In genomic region chr5:114805436-114806350, GRCm38 (mm10) we compare ENCODE assay signal across 9 mouse cellular contexts. TPM values are rescaled to one million over a fixed set of nuclear protein-coding genes. Genes with fewer than 3 reads are reported as not detected.
DNase-seq lines count a peak whose midpoint lies in the region; ATAC-seq lines count a peak whose summit lies in the region.
"Had no signal": no experiment of that assay in that cellular context is flagged by ENCODE, and none has a peak within 500 bp of the region (broad histone marks: within the 10 kb centered on the region; RNA-seq: fewer than 3 reads in every experiment).

No protein-coding gene starts in this region.

- no peak overlapping the region for H3K4me2 ChIP-seq in embryonic facial prominence, embryonic 13.5 days
- peak overlapping the region; percentile 17 for H3K4me2 ChIP-seq in heart, embryonic 14.5 days (ENCODE audit: low read length)
- H3K4me2 ChIP-seq in liver, embryonic 15.5 days: peak overlapping the region; percentile 54

- peaks cover 29% of the 10 kb centered on the region for H3K4me1 ChIP-seq in embryonic facial prominence, embryonic 13.5 days
- peaks cover 52% of the 10 kb centered on the region for H3K4me1 ChIP-seq in embryonic facial prominence, embryonic 10.5 days
- peaks cover 18 to 27% of the 10 kb centered on the region in 2 experiments for H3K4me1 ChIP-seq in heart, embryonic 14.5 days (ENCODE audit: control insufficient read depth in 2 of 2, insufficient read depth in 2 of 2, low read length in 2 of 2)
- peaks cover 61% of the 10 kb centered on the region for H3K4me1 ChIP-seq in liver, embryonic 15.5 days (replicated peaks)

- no peak for DNase-seq in embryonic facial prominence, embryonic 10.5 days (ENCODE audit: low spot score)
- DNase-seq in 416B (ENCODE audit: low read depth): peak; percentile 85
- peak; percentile 28 to 42 for DNase-seq in thymus, postnatal 36 days
- no peak for DNase-seq in urinary bladder, postnatal 25 days (ENCODE audit: low spot score)
- no peak for DNase-seq in left cerebral cortex, adult 11 months (ENCODE audit: low spot score)

- no peaks in the 10 kb centered on the region for H3K27me3 ChIP-seq in embryonic facial prominence, embryonic 13.5 days
- H3K27me3 ChIP-seq in embryonic facial prominence, embryonic 10.5 days (replicated peaks; ENCODE audit: low read depth, poor library complexity, severe bottlenecking): no peaks in the 10 kb centered on the region
- no peaks in the 10 kb centered on the region for H3K27me3 ChIP-seq in heart, embryonic 14.5 days (ENCODE audit: control insufficient read depth, insufficient read depth, low read length)
- no peaks in the 10 kb centered on the region for H3K27me3 ChIP-seq in liver, embryonic 15.5 days

- H3K9me3 ChIP-seq in embryonic facial prominence, embryonic 13.5 days: no peaks in the 10 kb centered on the region
- no peaks in the 10 kb centered on the region for H3K9me3 ChIP-seq in embryonic facial prominence, embryonic 10.5 days
- no peaks in the 10 kb centered on the region for H3K9me3 ChIP-seq in heart, embryonic 14.5 days (ENCODE audit: control insufficient read depth, low read length)
- H3K9me3 ChIP-seq in liver, embryonic 15.5 days (replicated peaks): no peaks in the 10 kb centered on the region

- ATAC-seq in embryonic facial prominence, embryonic 13.5 days (ENCODE audit: insufficient number of reproducible peaks, insufficient read depth, low FRiP score, low TSS enrichment, low read depth): no peak
- ATAC-seq in heart, embryonic 14.5 days (ENCODE audit: insufficient number of reproducible peaks, insufficient read depth, low FRiP score, low read depth): no peak
- ATAC-seq in liver, embryonic 15.5 days (ENCODE audit: insufficient read depth): no peak

- H3K27ac ChIP-seq in embryonic facial prominence, embryonic 13.5 days: peak overlapping the region; percentile 72; the same call in 1 of the 2 replicates
- no peak overlapping the region for H3K27ac ChIP-seq in embryonic facial prominence, embryonic 10.5 days (replicated peaks)
- H3K27ac ChIP-seq in heart, embryonic 14.5 days (replicated peaks in 1 of 2; ENCODE audit: control insufficient read depth in 1 of 2, insufficient read depth in 1 of 2, low read depth in 2 of 2, low read length in 2 of 2): peak overlapping the region; percentile 80 to 89
- peak overlapping the region; percentile 76 for H3K27ac ChIP-seq in liver, embryonic 15.5 days (replicated peaks)

- WGBS in embryonic facial prominence, embryonic 13.5 days: 69% methylated on average over 15 of the region's 15 CpGs
- WGBS in embryonic facial prominence, embryonic 10.5 days: 76% methylated on average over 15 of the region's 15 CpGs
- 61% methylated on average over 15 of the region's 15 CpGs for WGBS in heart, embryonic 14.5 days
- WGBS in liver, embryonic 15.5 days (ENCODE audit: insufficient replicate concordance): 44% methylated on average over 15 of the region's 15 CpGs

- no peak overlapping the region for H3K4me3 ChIP-seq in embryonic facial prominence, embryonic 13.5 days
- no peak overlapping the region for H3K4me3 ChIP-seq in embryonic facial prominence, embryonic 10.5 days
- H3K4me3 ChIP-seq in heart, embryonic 14.5 days (ENCODE audit: control insufficient read depth in 1 of 2, insufficient read depth in 1 of 2, low read depth in 1 of 2, low read length in 2 of 2): no peak overlapping the region
- H3K4me3 ChIP-seq in liver, embryonic 15.5 days (replicated peaks): no peak overlapping the region
- H3K4me3 ChIP-seq: erythroblast, embryonic 14.5 days had no signal

- 0 out of 2 replicates have a peak overlapping the region, but pooled peaks have one; percentile 40 for H3K9ac ChIP-seq in embryonic facial prominence, embryonic 13.5 days
- peak overlapping the region; percentile 40; the same call in 1 of the 2 replicates for H3K9ac ChIP-seq in heart, embryonic 14.5 days (ENCODE audit: low read length)
- no peak overlapping the region for H3K9ac ChIP-seq in liver, embryonic 15.5 days

- peaks cover 85% of the 10 kb centered on the region for H3K36me3 ChIP-seq in embryonic facial prominence, embryonic 13.5 days
- H3K36me3 ChIP-seq in embryonic facial prominence, embryonic 10.5 days (replicated peaks): peaks cover 98% of the 10 kb centered on the region
- H3K36me3 ChIP-seq in heart, embryonic 14.5 days (ENCODE audit: control insufficient read depth, insufficient read depth, low read length): peaks cover 65% of the 10 kb centered on the region
- H3K36me3 ChIP-seq in liver, embryonic 15.5 days (replicated peaks): peaks cover 57% of the 10 kb centered on the region

RNA-seq across cellular contexts. Expression of gene 1500011B03Rik, which starts 17.6 kb away (rescaled TPM):
- 103 TPM in 2 replicates for polyA plus RNA-seq in embryonic facial prominence, embryonic 13.5 days (2015; fragmentation: Nextera tagmentation; extraction: Ambion mirVana)
- polyA plus RNA-seq in embryonic facial prominence, embryonic 10.5 days (2016; fragmentation: Nextera tagmentation; extraction: Ambion mirVana): 108 TPM in 2 replicates
- 52.5 and 58.7 TPM in 2 replicates for polyA plus RNA-seq in heart, embryonic 14.5 days (2014; fragmentation: Nextera tagmentation; extraction: Ambion mirVana)
- polyA plus RNA-seq in liver, embryonic 15.5 days (2015; fragmentation: Nextera tagmentation; extraction: Ambion mirVana): 21.3 and 21.4 TPM in 2 replicates

RNA-seq across cellular contexts. Expression of gene Git2, which starts 30.4 kb away (rescaled TPM):
- polyA plus RNA-seq in embryonic facial prominence, embryonic 13.5 days (2015; fragmentation: Nextera tagmentation; extraction: Ambion mirVana): 49.6 and 49.8 TPM in 2 replicates
- polyA plus RNA-seq in embryonic facial prominence, embryonic 10.5 days (2016; fragmentation: Nextera tagmentation; extraction: Ambion mirVana): 36.7 and 38.1 TPM in 2 replicates
- 32.6 TPM in 2 replicates for polyA plus RNA-seq in heart, embryonic 14.5 days (2014; fragmentation: Nextera tagmentation; extraction: Ambion mirVana)
- polyA plus RNA-seq in liver, embryonic 15.5 days (2015; fragmentation: Nextera tagmentation; extraction: Ambion mirVana): 16.3 and 16.5 TPM in 2 replicates

RNA-seq across cellular contexts. Expression of gene Ankrd13a, which starts 31.2 kb away (rescaled TPM):
- polyA plus RNA-seq in embryonic facial prominence, embryonic 13.5 days (2015; fragmentation: Nextera tagmentation; extraction: Ambion mirVana): 45.9 and 47.0 TPM in 2 replicates
- polyA plus RNA-seq in embryonic facial prominence, embryonic 10.5 days (2016; fragmentation: Nextera tagmentation; extraction: Ambion mirVana): 44.4 and 48.1 TPM in 2 replicates
- 41.2 and 42.3 TPM in 2 replicates for polyA plus RNA-seq in heart, embryonic 14.5 days (2014; fragmentation: Nextera tagmentation; extraction: Ambion mirVana)
- 41.0 and 42.8 TPM in 2 replicates for polyA plus RNA-seq in liver, embryonic 15.5 days (2015; fragmentation: Nextera tagmentation; extraction: Ambion mirVana)

RNA-seq across cellular contexts. Expression of gene 4930519G04Rik, which starts 47.8 kb away (rescaled TPM):
- 0.45 TPM in 1 of 2 replicates, not detected in the other for polyA plus RNA-seq in embryonic facial prominence, embryonic 13.5 days (2015; fragmentation: Nextera tagmentation; extraction: Ambion mirVana)
- not detected in 2 replicates for polyA plus RNA-seq in embryonic facial prominence, embryonic 10.5 days (2016; fragmentation: Nextera tagmentation; extraction: Ambion mirVana)
- polyA plus RNA-seq in heart, embryonic 14.5 days (2014; fragmentation: Nextera tagmentation; extraction: Ambion mirVana): not detected in 2 replicates
- polyA plus RNA-seq in liver, embryonic 15.5 days (2015; fragmentation: Nextera tagmentation; extraction: Ambion mirVana): not detected in 2 replicates

RNA-seq across cellular contexts. Expression of gene Gm9936, which starts 52.8 kb away (rescaled TPM):
- 0.51 and 0.56 TPM in 2 replicates for polyA plus RNA-seq in embryonic facial prominence, embryonic 13.5 days (2015; fragmentation: Nextera tagmentation; extraction: Ambion mirVana)
- 0.08 and 0.12 TPM in 2 replicates for polyA plus RNA-seq in embryonic facial prominence, embryonic 10.5 days (2016; fragmentation: Nextera tagmentation; extraction: Ambion mirVana)
- polyA plus RNA-seq in heart, embryonic 14.5 days (2014; fragmentation: Nextera tagmentation; extraction: Ambion mirVana): not detected in 2 replicates
- polyA plus RNA-seq in liver, embryonic 15.5 days (2015; fragmentation: Nextera tagmentation; extraction: Ambion mirVana): not detected in 2 replicates
- polyA plus RNA-seq: erythroblast, embryonic 14.5 days had no signal

Comparison
In these comparisons a context has a peak if more than half of its experiments do, and no peak if none do; other contexts are left out.
1. DNase-seq: peak in 416B (single experiment) and thymus, postnatal 36 days (2 of 2); none in embryonic facial prominence, embryonic 10.5 days (single experiment), urinary bladder, postnatal 25 days (single experiment) and left cerebral cortex, adult 11 months (single experiment).